Mouse (Mus musculus): Measurements from ENCODE around the gene Hemgn. TPM values are rescaled to one million over a fixed set of nuclear protein-coding genes. Genes with fewer than 3 reads are reported as not detected.

Gene Hemgn
- polyA plus RNA-seq, 2 experiments, result 0.45 to 0.60 TPM

GRCm38 (mm10) chr4:46370406-46370805 lies 42.9 kb downstream of the Hemgn start:
- WGBS, result 34% methylated on average over 6 of the region's 6 CpGs

DNA sequence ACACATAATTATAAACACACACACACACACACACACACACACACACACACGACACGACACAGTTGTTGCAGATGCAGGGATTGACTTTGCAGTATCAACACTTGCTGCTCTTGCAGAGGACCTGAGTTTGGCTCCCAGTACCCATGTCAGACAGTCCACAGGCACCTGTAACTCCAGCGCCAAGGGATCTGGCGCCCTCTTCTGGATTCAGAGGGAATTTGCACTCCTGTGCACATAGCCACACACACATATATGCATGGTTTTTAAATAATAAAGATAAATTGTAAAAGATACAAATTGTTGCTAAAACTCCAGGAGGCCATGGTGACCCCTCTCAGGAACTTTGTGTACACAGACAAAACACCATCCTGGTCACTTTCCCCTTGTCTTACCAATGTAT lies 44.2 kb downstream of the Hemgn start:
- H3K36me3 ChIP-seq (ENCODE audit: control insufficient read depth, insufficient read depth, low read length), result no peaks in the 10 kb centered on the region
- H3K9ac ChIP-seq (ENCODE audit: low read depth, low read length, severe bottlenecking), result no peak overlapping the region
- WGBS, result 67% methylated on average over 4 of the region's 4 CpGs
- no peak overlapping the region for H3K4me2 ChIP-seq (replicated peaks; ENCODE audit: low read depth, low read length, severe bottlenecking)
- TF ChIP-seq POLR2A (IDR thresholded peaks at IDR 0.05; ENCODE audit: borderline replicate concordance, extremely low read depth, insufficient read depth, insufficient read length), result no peak
- ATAC-seq (ENCODE audit: low FRiP score, low read depth) (no peak), DNase-seq (ENCODE audit: low spot score) (no peak)
- no peaks in the 10 kb centered on the region for H3K9me3 ChIP-seq (ENCODE audit: control insufficient read depth, low read length)
- H3K4me1 ChIP-seq (ENCODE audit: control insufficient read depth, insufficient read depth, low read length), result 0 out of 2 replicates have a peak, but pooled peaks cover 4% of the 10 kb centered on the region
- H3K27ac ChIP-seq (replicated peaks; ENCODE audit: low read depth, low read length), result no peak overlapping the region
- H3K27me3 ChIP-seq (ENCODE audit: control insufficient read depth, insufficient read depth, low read length), result no peaks in the 10 kb centered on the region
- H3K4me3 ChIP-seq (replicated peaks; ENCODE audit: low read length), result no peak overlapping the region

More at GRCm38 (mm10) chr4:46370406-46370805, 42.9 kb downstream of the Hemgn start:
- Histone ChIP-seq H3K9ac (ENCODE audit: low read depth, low read length, severe bottlenecking) (no peak overlapping the region), H3K4me1 (ENCODE audit: control insufficient read depth, insufficient read depth, low read length) (peaks cover 7% of the 10 kb centered on the region; the same call in 1 of the 2 replicates), H3K4me2 (replicated peaks; ENCODE audit: low read depth, low read length, severe bottlenecking) (peak overlapping the region; percentile 45; the same call in 1 of the 2 replicates), H3K36me3 (ENCODE audit: control insufficient read depth, insufficient read depth, low read length) (no peaks in the 10 kb centered on the region), H3K27ac (replicated peaks; ENCODE audit: low read depth, low read length) (no peak overlapping the region), H3K27me3 (ENCODE audit: control insufficient read depth, insufficient read depth, low read length) (no peaks in the 10 kb centered on the region), H3K4me3 (replicated peaks; ENCODE audit: low read length) (no peak overlapping the region), H3K9me3 (ENCODE audit: control insufficient read depth, low read length) (no peaks in the 10 kb centered on the region)
- DNase-seq (ENCODE audit: low spot score) (no peak), ATAC-seq (ENCODE audit: low FRiP score, low read depth) (no peak)
- TF ChIP-seq POLR2A (IDR thresholded peaks at IDR 0.05; ENCODE audit: borderline replicate concordance, extremely low read depth, insufficient read depth, insufficient read length), result no peak

DNA sequence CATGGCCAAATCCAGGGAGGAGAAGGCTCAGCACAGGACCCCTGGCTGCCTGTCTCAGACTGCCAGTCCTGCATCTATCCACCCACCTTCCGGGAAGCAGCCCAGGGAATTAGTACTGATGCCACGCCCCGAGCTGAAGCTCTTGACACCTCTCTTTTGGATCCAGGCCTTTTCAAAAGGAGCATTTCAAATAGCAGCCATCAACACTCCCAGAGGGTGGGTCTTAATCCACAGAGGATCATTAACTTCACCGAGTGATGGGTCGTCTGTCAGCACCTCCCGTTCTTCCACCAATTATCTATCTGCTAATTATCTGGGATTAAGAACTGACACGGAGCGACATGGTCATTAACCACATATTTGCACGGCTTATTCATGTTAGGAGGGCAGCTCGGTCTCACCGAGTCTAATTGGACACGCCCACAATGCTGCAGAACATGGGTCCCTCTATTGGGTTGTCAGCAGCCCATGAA lies 45.8 kb downstream of the Hemgn start:
- H3K9me3 ChIP-seq (ENCODE audit: control insufficient read depth, low read length), result no peaks in the 10 kb centered on the region
- no peak overlapping the region for H3K4me2 ChIP-seq (replicated peaks; ENCODE audit: low read depth, low read length, severe bottlenecking)
- ATAC-seq (ENCODE audit: low FRiP score, low read depth), result no peak
- H3K4me3 ChIP-seq (replicated peaks; ENCODE audit: low read length), result no peak overlapping the region
- 0 out of 2 replicates have a peak, but pooled peaks cover 4% of the 10 kb centered on the region for H3K4me1 ChIP-seq (ENCODE audit: control insufficient read depth, insufficient read depth, low read length)
- H3K36me3 ChIP-seq (ENCODE audit: control insufficient read depth, insufficient read depth, low read length), result no peaks in the 10 kb centered on the region
- H3K27ac ChIP-seq (replicated peaks; ENCODE audit: low read depth, low read length), result no peak overlapping the region
- no peak overlapping the region for H3K9ac ChIP-seq (ENCODE audit: low read depth, low read length, severe bottlenecking)
- DNase-seq (ENCODE audit: low spot score), result no peak
- TF ChIP-seq POLR2A (IDR thresholded peaks at IDR 0.05; ENCODE audit: borderline replicate concordance, extremely low read depth, insufficient read depth, insufficient read length), result no peak
- no peaks in the 10 kb centered on the region for H3K27me3 ChIP-seq (ENCODE audit: control insufficient read depth, insufficient read depth, low read length)
- WGBS, result 7% methylated on average over 12 of the region's 12 CpGs

- Histone ChIP-seq H3K4me1 (ENCODE audit: control insufficient read depth, insufficient read depth, low read length) (no peaks in the 10 kb centered on the region), H3K4me2 (replicated peaks; ENCODE audit: low read depth, low read length, severe bottlenecking) (no peak overlapping the region), H3K27me3 (ENCODE audit: control insufficient read depth, insufficient read depth, low read length) (no peaks in the 10 kb centered on the region), H3K9ac (ENCODE audit: low read depth, low read length, severe bottlenecking) (no peak overlapping the region), H3K36me3 (ENCODE audit: control insufficient read depth, insufficient read depth, low read length) (no peaks in the 10 kb centered on the region), H3K27ac (replicated peaks; ENCODE audit: low read depth, low read length) (no peak overlapping the region), H3K4me3 (replicated peaks; ENCODE audit: low read length) (no peak overlapping the region), H3K9me3 (ENCODE audit: control insufficient read depth, low read length) (no peaks in the 10 kb centered on the region)
- ATAC-seq (ENCODE audit: low FRiP score, low read depth) (no peak), DNase-seq (ENCODE audit: low spot score) (no peak)
- 72% methylated on average over 2 of the region's 2 CpGs for WGBS
- no peak for TF ChIP-seq POLR2A (IDR thresholded peaks at IDR 0.05; ENCODE audit: borderline replicate concordance, extremely low read depth, insufficient read depth, insufficient read length)
These were observed 48.9 kb downstream of the Hemgn start for GRCm38 (mm10) chr4:46364360-46364759.

- no peak for ATAC-seq (ENCODE audit: low FRiP score, low read depth)
- no peak for TF ChIP-seq POLR2A (IDR thresholded peaks at IDR 0.05; ENCODE audit: borderline replicate concordance, extremely low read depth, insufficient read depth, insufficient read length)
- WGBS, result 67% methylated on average over 5 of the region's 5 CpGs
- Histone ChIP-seq H3K27ac (replicated peaks; ENCODE audit: low read depth, low read length) (no peak overlapping the region), H3K4me1 (ENCODE audit: control insufficient read depth, insufficient read depth, low read length) (no peaks in the 10 kb centered on the region), H3K9me3 (ENCODE audit: control insufficient read depth, low read length) (no peaks in the 10 kb centered on the region), H3K27me3 (ENCODE audit: control insufficient read depth, insufficient read depth, low read length) (0 out of 2 replicates have a peak, but pooled peaks cover 3% of the 10 kb centered on the region), H3K36me3 (ENCODE audit: control insufficient read depth, insufficient read depth, low read length) (no peaks in the 10 kb centered on the region), H3K4me2 (replicated peaks; ENCODE audit: low read depth, low read length, severe bottlenecking) (no peak overlapping the region), H3K9ac (ENCODE audit: low read depth, low read length, severe bottlenecking) (no peak overlapping the region), H3K4me3 (replicated peaks; ENCODE audit: low read length) (no peak overlapping the region)
- DNase-seq (ENCODE audit: low spot score), result no peak
These were observed 52.0 kb downstream of the Hemgn start for GRCm38 (mm10) chr4:46361258-46361657.

Data from limb, embryonic 14.5 days (tissue).